Mouse (Mus musculus) layer of hippocampus, adult 9-11 months (tissue): ENCODE results near the gene Tsga13.
A peak's percentile ranks its signal among the peaks of the same experiment; 100 is the strongest.

Source experiments
- DNase-seq: peaks from one replicate; pipeline ENCODE4 v3.0.0; 2022

Gene Tsga13

GRCm38 (mm10) chr6:30915473-30915872, at the start of gene Tsga13:
Gene Tsga13, minus strand, starts transcription at chr6:30915573.
- DNase-seq: no peak

GRCm38 (mm10) chr6:30958736-30959540, 43.6 kb upstream of the Tsga13 start, which contains the start of gene Klf14:
Gene Klf14, minus strand, starts transcription at chr6:30959078.
- no peak for DNase-seq

GRCm38 (mm10) chr6:30957784-30958735, 42.7 kb upstream of the Tsga13 start:
- DNase-seq: no peak

GRCm38 (mm10) chr6:30939264-30939663, 23.9 kb upstream of the Tsga13 start:
- DNase-seq: no peak

- DNase-seq: no peak
Measured at GRCm38 (mm10) chr6:30922821-30923220, 7.4 kb upstream of the Tsga13 start.

- no peak for DNase-seq
Measured at GRCm38 (mm10) chr6:30921826-30922225, 6.5 kb upstream of the Tsga13 start.

- DNase-seq: peak; percentile 8
Measured at GRCm38 (mm10) chr6:30920834-30921675, 5.7 kb upstream of the Tsga13 start.

GRCm38 (mm10) chr6:30907970-30908369, 7.4 kb downstream of the Tsga13 start:
- DNase-seq: peak; percentile 66

- DNase-seq: no peak
Measured at GRCm38 (mm10) chr6:30904911-30905310, 10.5 kb downstream of the Tsga13 start.

GRCm38 (mm10) chr6:30904033-30904432, 11.3 kb downstream of the Tsga13 start:
- DNase-seq: no peak

- no peak for DNase-seq
Measured at GRCm38 (mm10) chr6:30897520-30897919, 17.9 kb downstream of the Tsga13 start.

GRCm38 (mm10) chr6:30896986-30897327, 18.4 kb downstream of the Tsga13 start:
- DNase-seq: no peak

- peak; percentile 95 for DNase-seq
Measured at GRCm38 (mm10) chr6:30896195-30896985, 19.0 kb downstream of the Tsga13 start, which contains the start of gene Copg2. Gene Copg2, minus strand, starts transcription at chr6:30896794.

GRCm38 (mm10) chr6:30895819-30896194, 19.6 kb downstream of the Tsga13 start:
- no peak for DNase-seq

GRCm38 (mm10) chr6:30893081-30893480, 22.3 kb downstream of the Tsga13 start:
- no peak for DNase-seq

- DNase-seq: no peak
Measured at GRCm38 (mm10) chr6:30891761-30892160, 23.6 kb downstream of the Tsga13 start.

GRCm38 (mm10) chr6:30884856-30885255, 30.5 kb downstream of the Tsga13 start:
- no peak for DNase-seq

- DNase-seq: peak; percentile 22
Measured at GRCm38 (mm10) chr6:30883491-30883890, 31.9 kb downstream of the Tsga13 start.

- no peak for DNase-seq
Measured at GRCm38 (mm10) chr6:30876661-30877060, 38.7 kb downstream of the Tsga13 start.

- no peak for DNase-seq
Measured at GRCm38 (mm10) chr6:30866501-30866900, 48.9 kb downstream of the Tsga13 start.

GRCm38 (mm10) chr6:30865031-30865678, 50.2 kb downstream of the Tsga13 start:
- no peak for DNase-seq
